Mouse (Mus musculus): Measurements from ENCODE around the gene Ndufs2. TPM values are rescaled to one million over a fixed set of nuclear protein-coding genes. Genes with fewer than 3 reads are reported as not detected.
A peak's percentile ranks its signal among the peaks of the same experiment; 100 is the strongest.

Gene Ndufs2
- total and polyA plus RNA-seq, 2 experiments from 2014 or later, result 1,009 to 1,127 TPM

DNA sequence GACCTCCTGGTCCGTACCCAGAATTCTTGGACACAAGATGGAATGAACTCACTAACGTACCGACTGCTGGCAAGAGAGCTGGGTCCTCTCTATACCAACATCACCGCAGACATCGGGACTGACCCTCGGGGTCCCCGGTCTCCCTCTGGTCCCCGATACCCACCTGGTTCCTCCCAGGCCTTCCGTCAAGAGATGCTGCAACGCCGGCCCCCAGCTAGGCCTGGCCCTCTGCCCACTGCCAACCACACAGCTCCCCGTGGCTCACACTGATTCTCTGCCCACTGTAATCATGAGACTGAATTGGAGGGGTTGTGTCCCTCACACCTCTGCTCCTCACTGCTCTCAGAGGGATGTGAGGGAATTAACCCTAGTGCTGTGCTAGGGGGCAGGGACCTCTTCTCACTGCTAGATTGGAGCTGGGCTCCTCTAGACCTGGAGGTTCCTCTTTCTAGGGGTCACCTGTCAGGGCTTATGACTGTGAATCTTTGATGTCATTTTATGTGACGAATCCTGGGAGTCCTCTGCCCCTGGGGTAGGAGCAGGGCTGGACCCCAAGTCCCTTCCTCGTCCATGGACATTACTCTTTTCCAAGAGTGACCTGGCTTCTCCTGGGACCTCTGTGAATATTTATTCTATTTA is 25.0 kb upstream of the Ndufs2 start:
- Histone ChIP-seq H3K9me3 (replicated peaks; ENCODE audit: control insufficient read depth, low read length) (no peaks in the 10 kb centered on the region), H3K36me3 (replicated peaks; ENCODE audit: control insufficient read depth, insufficient read depth, low read length) (peaks cover 64% of the 10 kb centered on the region), H3K4me1 (ENCODE audit: control insufficient read depth, insufficient read depth) (peaks cover 8% of the 10 kb centered on the region), H3K27ac (ENCODE audit: low read depth) (no peak overlapping the region), H3K4me3 (ENCODE audit: low read depth, low read length) (no peak overlapping the region), H3K9ac (replicated peaks; ENCODE audit: low read depth, low read length) (no peak overlapping the region), H3K27me3 (ENCODE audit: control insufficient read depth, insufficient read depth, low read length) (no peaks in the 10 kb centered on the region), H3K4me2 (ENCODE audit: low read depth, low read length) (no peak overlapping the region)
- TF ChIP-seq EP300 (IDR thresholded peaks at IDR 0.05; ENCODE audit: low read depth) (no peak), CTCF (IDR thresholded peaks at IDR 0.05; ENCODE audit: low read depth) (no peak)
- no peak for DNase-seq (ENCODE audit: low spot score)
- WGBS, result 84% methylated on average over 14 of the region's 14 CpGs
- ATAC-seq (ENCODE audit: insufficient read depth, low read depth), result no peak

DNA sequence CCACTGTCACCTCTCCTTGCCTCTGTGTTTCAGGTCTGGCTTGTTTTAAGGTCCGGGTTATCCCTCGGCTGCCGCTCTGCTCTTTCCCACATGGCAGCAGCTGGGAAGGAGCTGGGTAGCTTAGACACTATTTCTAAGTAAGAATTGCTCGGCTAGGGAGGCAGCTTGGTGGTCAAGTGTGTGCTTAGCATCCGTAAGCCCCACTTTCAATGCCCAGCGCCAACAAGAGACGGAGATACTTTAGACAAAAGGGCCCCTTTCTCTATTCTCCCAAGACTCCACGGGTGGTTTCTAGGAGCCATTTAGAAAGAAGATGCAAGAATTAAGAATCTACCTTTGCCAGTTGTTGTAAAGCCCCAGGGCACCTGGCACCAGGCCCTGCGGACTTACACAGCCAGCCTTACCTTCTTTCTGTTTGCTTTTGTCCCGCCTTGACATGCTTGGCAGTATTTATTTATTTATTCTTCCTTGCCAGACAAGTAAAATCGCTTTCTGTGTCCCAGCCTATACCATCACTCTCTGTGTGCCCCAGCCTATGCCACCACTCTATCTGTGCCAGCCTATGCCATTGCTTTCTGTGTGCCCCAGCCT is 24.1 kb upstream of the Ndufs2 start:
- Histone ChIP-seq H3K36me3 (replicated peaks; ENCODE audit: control insufficient read depth, insufficient read depth, low read length) (peaks cover 64% of the 10 kb centered on the region), H3K9ac (replicated peaks; ENCODE audit: low read depth, low read length) (no peak overlapping the region), H3K27me3 (ENCODE audit: control insufficient read depth, insufficient read depth, low read length) (no peaks in the 10 kb centered on the region), H3K4me1 (ENCODE audit: control insufficient read depth, insufficient read depth) (peaks cover 12% of the 10 kb centered on the region), H3K9me3 (replicated peaks; ENCODE audit: control insufficient read depth, low read length) (no peaks in the 10 kb centered on the region), H3K4me2 (ENCODE audit: low read depth, low read length) (no peak overlapping the region), H3K4me3 (ENCODE audit: low read depth, low read length) (no peak overlapping the region), H3K27ac (ENCODE audit: low read depth) (no peak overlapping the region)
- ATAC-seq (ENCODE audit: insufficient read depth, low read depth) (no peak), DNase-seq (ENCODE audit: low spot score) (no peak)
- WGBS, result 86% methylated on average over 11 of the region's 11 CpGs
- TF ChIP-seq CTCF (IDR thresholded peaks at IDR 0.05; ENCODE audit: low read depth) (no peak), EP300 (IDR thresholded peaks at IDR 0.05; ENCODE audit: low read depth) (no peak)

DNA sequence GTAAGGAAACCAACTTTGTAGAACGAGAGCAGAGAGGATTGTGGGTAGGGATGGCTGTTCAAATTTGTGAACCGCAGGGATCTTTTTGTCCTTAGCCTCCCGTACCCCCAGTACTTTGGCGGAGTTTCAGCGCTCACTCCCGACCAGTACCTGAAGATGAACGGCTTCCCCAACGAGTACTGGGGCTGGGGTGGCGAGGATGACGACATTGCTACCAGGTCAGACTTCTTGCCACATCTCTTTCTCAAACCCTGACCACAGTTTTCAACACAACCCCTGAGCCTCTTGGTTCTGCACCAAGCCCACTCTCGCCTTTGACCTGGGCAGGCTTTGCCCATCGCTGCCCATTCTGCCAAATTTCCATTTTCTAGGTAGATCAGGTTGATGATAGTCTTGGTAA is 23.0 kb upstream of the Ndufs2 start:
- DNase-seq (ENCODE audit: low spot score), result no peak
- H3K9me3 ChIP-seq (replicated peaks; ENCODE audit: control insufficient read depth, low read length), result no peaks in the 10 kb centered on the region
- no peak for ATAC-seq (ENCODE audit: insufficient read depth, low read depth)
- no peak overlapping the region for H3K4me2 ChIP-seq (ENCODE audit: low read depth, low read length)
- no peak overlapping the region for H3K4me3 ChIP-seq (ENCODE audit: low read depth, low read length)
- WGBS, result 89% methylated on average over 12 of the region's 12 CpGs
- H3K9ac ChIP-seq (replicated peaks; ENCODE audit: low read depth, low read length), result no peak overlapping the region
- H3K27ac ChIP-seq (ENCODE audit: low read depth), result no peak overlapping the region
- peaks cover 12% of the 10 kb centered on the region; the same call in 1 of the 2 replicates for H3K4me1 ChIP-seq (ENCODE audit: control insufficient read depth, insufficient read depth)
- peaks cover 64% of the 10 kb centered on the region for H3K36me3 ChIP-seq (replicated peaks; ENCODE audit: control insufficient read depth, insufficient read depth, low read length)
- H3K27me3 ChIP-seq (ENCODE audit: control insufficient read depth, insufficient read depth, low read length), result no peaks in the 10 kb centered on the region
- TF ChIP-seq EP300 (IDR thresholded peaks at IDR 0.05; ENCODE audit: low read depth) (no peak), CTCF (IDR thresholded peaks at IDR 0.05; ENCODE audit: low read depth) (no peak)

DNA sequence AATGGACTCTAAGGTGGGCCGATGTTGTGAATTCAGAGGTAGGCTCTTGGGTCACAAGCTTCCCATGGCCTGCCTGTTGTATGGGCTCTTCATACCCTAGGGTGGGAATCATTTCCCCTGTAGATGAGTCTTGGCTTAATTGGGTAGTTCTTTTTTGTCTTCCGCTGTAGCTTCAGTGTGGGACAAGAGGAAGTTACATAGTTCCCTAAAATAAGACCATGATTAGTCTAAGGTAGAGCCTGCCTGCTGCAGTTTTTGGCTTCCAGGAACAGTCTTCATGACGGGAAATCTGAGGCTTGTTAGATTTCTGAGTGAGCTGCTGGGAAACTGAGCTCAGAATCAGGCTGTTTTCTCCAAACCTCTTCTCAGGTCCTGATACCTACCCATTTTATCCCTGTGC is 20.9 kb upstream of the Ndufs2 start:
- ATAC-seq (ENCODE audit: insufficient read depth, low read depth), result no peak
- Histone ChIP-seq H3K27ac (ENCODE audit: low read depth) (no peak overlapping the region), H3K4me1 (ENCODE audit: control insufficient read depth, insufficient read depth) (peaks cover 12% of the 10 kb centered on the region; the same call in 1 of the 2 replicates), H3K27me3 (ENCODE audit: control insufficient read depth, insufficient read depth, low read length) (no peaks in the 10 kb centered on the region), H3K4me3 (ENCODE audit: low read depth, low read length) (no peak overlapping the region), H3K9ac (replicated peaks; ENCODE audit: low read depth, low read length) (no peak overlapping the region), H3K4me2 (ENCODE audit: low read depth, low read length) (no peak overlapping the region), H3K36me3 (replicated peaks; ENCODE audit: control insufficient read depth, insufficient read depth, low read length) (peaks cover 46% of the 10 kb centered on the region), H3K9me3 (replicated peaks; ENCODE audit: control insufficient read depth, low read length) (no peaks in the 10 kb centered on the region)
- no peak for DNase-seq (ENCODE audit: low spot score)
- TF ChIP-seq EP300 (IDR thresholded peaks at IDR 0.05; ENCODE audit: low read depth) (no peak), CTCF (IDR thresholded peaks at IDR 0.05; ENCODE audit: low read depth) (no peak)
- 76% methylated on average over 3 of the region's 3 CpGs for WGBS

DNA sequence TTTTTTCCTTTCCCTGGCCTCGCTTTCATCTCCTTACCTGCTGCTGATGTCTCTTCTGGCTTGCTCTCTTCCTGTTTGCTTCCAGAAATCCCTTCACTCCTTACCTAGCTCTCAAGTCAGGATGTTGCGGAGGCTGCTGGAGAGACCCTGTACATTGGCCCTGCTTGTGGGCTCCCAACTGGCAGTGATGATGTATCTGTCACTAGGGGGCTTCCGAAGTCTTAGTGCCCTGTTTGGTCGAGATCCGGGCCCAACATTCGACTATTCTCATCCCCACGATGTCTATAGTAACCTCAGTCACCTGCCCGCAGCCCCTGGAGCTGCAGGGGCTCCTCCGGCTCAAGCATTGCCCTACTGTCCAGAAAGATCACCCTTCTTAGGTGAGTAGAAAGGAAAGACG is 20.4 kb upstream of the Ndufs2 start:
- WGBS, result 64% methylated on average over 10 of the region's 10 CpGs
- Histone ChIP-seq H3K4me3 (ENCODE audit: low read depth, low read length) (no peak overlapping the region), H3K4me1 (ENCODE audit: control insufficient read depth, insufficient read depth) (peaks cover 12% of the 10 kb centered on the region; the same call in 1 of the 2 replicates), H3K36me3 (replicated peaks; ENCODE audit: control insufficient read depth, insufficient read depth, low read length) (peaks cover 42% of the 10 kb centered on the region), H3K27me3 (ENCODE audit: control insufficient read depth, insufficient read depth, low read length) (no peaks in the 10 kb centered on the region), H3K4me2 (ENCODE audit: low read depth, low read length) (peak overlapping the region; percentile 98; the same call in 1 of the 2 replicates), H3K27ac (ENCODE audit: low read depth) (no peak overlapping the region), H3K9ac (replicated peaks; ENCODE audit: low read depth, low read length) (no peak overlapping the region), H3K9me3 (replicated peaks; ENCODE audit: control insufficient read depth, low read length) (no peaks in the 10 kb centered on the region)
- DNase-seq (ENCODE audit: low spot score) (no peak), ATAC-seq (ENCODE audit: insufficient read depth, low read depth) (no peak)
- TF ChIP-seq EP300 (IDR thresholded peaks at IDR 0.05; ENCODE audit: low read depth) (no peak), CTCF (IDR thresholded peaks at IDR 0.05; ENCODE audit: low read depth) (no peak)

Data from heart, postnatal 0 days (tissue).